Mouse (Mus musculus) urinary bladder, postnatal 14 days (tissue): ENCODE results near the gene AI597479.

Experiments
- DNase-seq: peaks from one replicate; pipeline ENCODE4 v3.0.0; 2021; ENCODE audit warnings: low spot score

AI597479 gene

GRCm38 (mm10) chr1:43098031-43098984 is at the start of gene AI597479, which contains the start of gene Tgfbrap1:
TSS of gene AI597479 (plus strand) at chr1:43098710.
TSS of gene Tgfbrap1 (minus strand) at chr1:43098637.
- peak; percentile 90 for DNase-seq

GRCm38 (mm10) chr1:43051903-43052302 is 46.6 kb upstream of the AI597479 start:
- DNase-seq, result no peak

- peak; percentile 53 for DNase-seq
Observed at GRCm38 (mm10) chr1:43065615-43066310, 32.7 kb upstream of the AI597479 start.

- DNase-seq, result no peak
Observed at GRCm38 (mm10) chr1:43066573-43066972, 31.9 kb upstream of the AI597479 start.

GRCm38 (mm10) chr1:43067551-43067950 is 31.0 kb upstream of the AI597479 start:
- DNase-seq, result no peak

GRCm38 (mm10) chr1:43070726-43071125 is 27.8 kb upstream of the AI597479 start:
- no peak for DNase-seq

- no peak for DNase-seq
Observed at GRCm38 (mm10) chr1:43072028-43072427, 26.5 kb upstream of the AI597479 start.

- no peak for DNase-seq
Observed at GRCm38 (mm10) chr1:43072561-43072960, 25.9 kb upstream of the AI597479 start.

GRCm38 (mm10) chr1:43074791-43075190 is 23.7 kb upstream of the AI597479 start:
- DNase-seq, result no peak

- DNase-seq, result no peak
Observed at GRCm38 (mm10) chr1:43078124-43078523, 20.4 kb upstream of the AI597479 start.

GRCm38 (mm10) chr1:43082946-43083345 is 15.6 kb upstream of the AI597479 start:
- no peak for DNase-seq

GRCm38 (mm10) chr1:43090418-43090817 is 8.1 kb upstream of the AI597479 start:
- no peak for DNase-seq

GRCm38 (mm10) chr1:43091306-43092055 is 7.0 kb upstream of the AI597479 start:
- DNase-seq, result no peak

- DNase-seq, result peak; percentile 59
Observed at GRCm38 (mm10) chr1:43092056-43093015, 6.2 kb upstream of the AI597479 start.

- no peak for DNase-seq
Observed at GRCm38 (mm10) chr1:43094206-43094605, 4.3 kb upstream of the AI597479 start.

- no peak for DNase-seq
Observed at GRCm38 (mm10) chr1:43108729-43109128, 10.2 kb downstream of the AI597479 start.

- DNase-seq, result peak; percentile 49
Observed at GRCm38 (mm10) chr1:43110556-43110955, 12.0 kb downstream of the AI597479 start.

- DNase-seq, result peak; percentile 50
Observed at GRCm38 (mm10) chr1:43112882-43113281, 14.4 kb downstream of the AI597479 start.

GRCm38 (mm10) chr1:43117435-43117834 is 18.9 kb downstream of the AI597479 start:
- DNase-seq, result no peak

GRCm38 (mm10) chr1:43120950-43121349 is 22.4 kb downstream of the AI597479 start:
- DNase-seq, result no peak

GRCm38 (mm10) chr1:43122616-43123015 is 24.1 kb downstream of the AI597479 start:
- DNase-seq, result no peak
